Mouse (Mus musculus) hematopoietic stem cell, adult 5-6 weeks (primary cell): ENCODE results near the gene Slc26a11. TPM values are rescaled to one million over a fixed set of nuclear protein-coding genes. Genes with fewer than 3 reads are reported as not detected.

Experiments
- total RNA-seq: library from RNA; stranded (forward); fragments of 172-1452, 232-1000 nt; gene quantifications from 2 replicates; pipeline ENCODE4 v1.2.3, GENCODE M21; 2017

Gene Slc26a11
- total RNA-seq, 1 experiment from 2014 or later, result 7.9 TPM

Other genes with a start within 250 kb of the Slc26a11 start
- 5.5 TPM in 2 replicates for gene Tbc1d16, start 127.1 kb upstream of the Slc26a11 start, total RNA-seq
- 16.1 and 17.6 TPM in 2 replicates for gene Ccdc40, start 127.0 kb upstream of the Slc26a11 start, total RNA-seq
- 24.5 and 39.6 TPM in 2 replicates for gene Gaa, start 87.7 kb upstream of the Slc26a11 start, total RNA-seq
- 163 and 189 TPM in 2 replicates for gene Eif4a3, start 55.5 kb upstream of the Slc26a11 start, total RNA-seq
- gene Card14, start 47.8 kb upstream of the Slc26a11 start, total RNA-seq, result not detected in 2 replicates
- gene Sgsh, start within 50 bp of the Slc26a11 start, total RNA-seq, result 17.1 and 21.2 TPM in 2 replicates
- gene Rnf213, start 37.5 kb downstream of the Slc26a11 start, total RNA-seq, result 105 and 116 TPM in 2 replicates
- gene Endov, start 135.8 kb downstream of the Slc26a11 start, total RNA-seq, result 11.3 and 25.1 TPM in 2 replicates
- gene Nptx1, start 192.2 kb downstream of the Slc26a11 start, total RNA-seq, result 0.10 TPM in 1 of 2 replicates, not detected in the other
- gene Rptor, start 247.3 kb downstream of the Slc26a11 start, total RNA-seq, result 18.5 and 21.8 TPM in 2 replicates